Mouse (Mus musculus): Measurements from ENCODE around the gene Rims3.

Rims3 gene

DNA sequence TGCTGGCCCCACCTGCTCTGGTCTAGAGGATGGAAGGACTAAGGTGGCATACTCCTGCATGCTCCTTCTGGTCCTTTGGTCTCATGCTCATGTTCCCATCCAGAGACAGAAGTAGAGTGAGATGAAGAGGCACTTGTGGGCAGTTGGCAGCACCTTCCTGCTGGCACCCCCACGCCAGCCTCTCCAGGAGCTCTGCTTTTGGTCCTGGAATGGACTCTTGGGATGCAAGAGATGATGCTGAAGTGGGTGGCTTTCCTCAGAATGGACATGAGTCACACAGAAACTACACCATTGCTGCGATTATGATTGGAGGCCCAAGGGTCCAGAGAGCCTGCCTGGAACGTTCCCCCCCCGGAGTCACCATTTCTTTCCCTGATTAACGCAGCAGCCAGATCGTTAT, 5.7 kb upstream of the Rims3 start:
- ATAC-seq (ENCODE audit: insufficient number of reproducible peaks, low FRiP score, low TSS enrichment) = no peak

DNA sequence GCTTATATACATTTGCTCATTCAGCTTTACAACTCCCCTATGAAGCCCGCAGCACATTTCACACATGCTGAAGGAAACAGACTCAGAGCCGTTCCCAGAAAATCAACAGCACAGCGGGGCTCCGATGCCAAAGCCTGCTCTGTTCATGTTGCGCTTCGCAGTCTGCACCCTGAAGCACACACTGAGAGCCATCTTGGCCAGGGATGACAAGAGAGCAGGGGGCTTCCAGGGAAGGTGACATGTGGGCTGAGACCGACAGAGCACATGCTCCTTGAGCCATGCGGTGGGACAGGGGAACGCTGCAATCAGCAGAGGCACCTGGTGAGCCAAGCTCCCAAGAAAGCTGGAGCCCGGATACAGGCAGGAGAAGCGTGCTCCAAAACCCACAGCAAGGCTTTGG, 5.2 kb upstream of the Rims3 start:
- ATAC-seq (ENCODE audit: insufficient number of reproducible peaks, low FRiP score, low TSS enrichment) = no peak

DNA sequence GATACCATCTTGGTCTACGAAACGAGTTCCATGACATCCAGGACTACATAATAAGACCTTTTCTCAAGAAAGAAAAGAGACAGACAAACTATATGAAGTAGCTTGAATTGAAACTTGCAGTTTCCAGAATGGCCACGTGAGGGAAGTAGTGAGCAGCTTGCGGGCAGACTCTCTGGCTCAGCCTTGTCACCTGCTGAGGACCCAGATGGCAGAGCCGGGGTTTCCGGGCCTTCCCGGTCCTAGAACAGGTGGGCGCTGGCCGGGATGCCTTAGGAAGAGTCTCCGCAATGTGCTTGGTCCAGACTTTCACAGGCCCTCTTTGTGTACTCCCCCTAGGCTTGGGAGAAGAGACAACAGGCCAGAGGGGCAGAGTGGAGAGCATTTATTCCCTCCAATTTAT, 3.7 kb upstream of the Rims3 start:
- peak; percentile 82 for ATAC-seq (ENCODE audit: insufficient number of reproducible peaks, low FRiP score, low TSS enrichment)

DNA sequence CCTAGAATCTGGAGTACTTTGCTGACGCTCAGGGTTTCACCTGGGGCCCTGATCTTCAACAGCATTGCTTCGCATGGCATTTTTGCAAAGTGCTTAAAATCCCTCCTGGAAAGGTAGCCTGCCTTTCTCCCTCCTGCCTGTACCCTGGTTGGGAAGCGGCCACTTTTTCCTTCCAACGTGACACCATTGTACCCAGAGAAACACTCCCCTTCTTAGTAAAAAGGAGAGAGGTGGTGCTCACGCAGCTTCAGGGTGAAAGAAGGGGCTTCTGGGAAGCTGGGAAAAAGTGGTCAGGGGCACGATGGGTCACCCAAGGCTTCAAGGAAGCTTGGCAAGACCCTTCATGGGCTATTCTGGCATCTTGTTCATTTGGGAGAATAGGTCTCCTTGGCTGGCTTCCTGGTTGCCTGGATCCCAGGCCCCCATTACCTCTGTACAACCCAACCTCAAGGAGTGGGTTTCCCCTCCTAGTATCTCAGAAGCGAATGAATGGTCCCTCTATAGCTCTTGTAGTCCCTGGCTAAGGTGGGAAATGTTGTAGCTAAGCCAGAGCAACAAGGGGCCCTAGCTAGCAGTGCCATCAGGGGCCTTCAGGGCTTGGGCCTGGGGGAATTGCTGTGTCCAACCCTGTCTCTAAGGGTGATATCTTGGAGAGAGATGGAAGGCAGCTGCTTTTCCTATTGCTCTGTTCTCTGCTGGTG, 894 bp downstream of the Rims3 start:
- ATAC-seq (ENCODE audit: insufficient number of reproducible peaks, low FRiP score, low TSS enrichment) = no peak

DNA sequence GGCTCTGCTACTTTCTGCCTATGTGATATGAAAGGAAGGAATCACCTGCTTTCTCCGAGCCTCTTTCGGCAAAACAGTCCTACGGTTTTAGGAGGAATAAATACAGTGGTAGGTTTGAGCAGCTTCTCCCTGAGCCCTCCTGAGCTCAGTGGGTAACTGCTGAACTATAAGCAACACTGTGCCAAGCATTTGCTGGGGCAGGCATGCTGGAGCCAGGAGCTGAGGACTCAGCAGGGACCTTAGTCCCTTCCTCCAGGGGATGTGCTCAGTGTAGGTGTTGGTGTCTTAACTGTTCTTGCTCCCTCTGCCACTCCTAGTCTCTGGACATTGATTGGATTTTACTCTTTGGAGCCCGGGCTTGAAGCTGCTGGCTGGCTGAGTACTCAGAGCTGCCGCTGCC, 1.8 kb downstream of the Rims3 start:
- no peak for ATAC-seq (ENCODE audit: insufficient number of reproducible peaks, low FRiP score, low TSS enrichment)

DNA sequence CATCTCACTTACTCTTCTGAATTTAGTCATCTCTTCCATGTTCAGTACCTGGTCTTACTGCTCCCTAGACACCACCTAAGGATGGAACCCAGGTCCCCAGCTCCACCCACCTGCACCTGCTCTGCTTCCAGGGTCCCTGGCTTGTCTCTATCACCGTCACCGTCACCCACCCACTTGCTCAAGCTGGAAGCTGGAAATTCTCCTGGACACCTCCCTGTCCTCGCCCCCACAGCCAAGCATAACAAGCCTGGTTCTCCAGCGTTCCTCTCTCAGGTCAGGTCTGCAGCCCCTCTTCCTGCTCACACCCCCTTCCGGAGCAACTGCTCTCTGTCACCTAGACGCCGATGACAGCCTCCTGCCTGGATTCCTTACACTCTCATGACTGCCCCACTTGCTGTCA, 5.2 kb downstream of the Rims3 start:
- ATAC-seq (ENCODE audit: insufficient number of reproducible peaks, low FRiP score, low TSS enrichment) = no peak

DNA sequence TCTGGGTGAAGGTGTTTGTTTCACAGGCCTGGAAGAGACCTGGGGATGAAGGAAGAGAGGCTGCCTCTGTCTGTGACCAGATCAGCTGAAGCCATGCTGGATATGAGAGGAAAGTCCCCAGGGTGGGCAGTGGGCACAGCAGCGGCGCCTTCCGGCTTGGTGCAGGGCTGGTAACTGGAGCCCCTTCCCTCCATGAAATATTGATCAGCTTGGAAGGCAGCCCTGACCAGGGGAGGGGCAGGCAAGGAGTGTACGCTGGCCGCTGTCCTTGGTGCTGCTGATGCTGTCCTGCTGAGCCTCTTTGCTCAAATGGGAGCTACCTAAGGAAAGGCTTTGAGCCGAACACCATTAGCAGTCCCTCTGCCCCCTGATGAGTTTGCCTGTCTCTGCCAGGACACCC, 11.6 kb downstream of the Rims3 start:
- ATAC-seq (ENCODE audit: insufficient number of reproducible peaks, low FRiP score, low TSS enrichment) = no peak

DNA sequence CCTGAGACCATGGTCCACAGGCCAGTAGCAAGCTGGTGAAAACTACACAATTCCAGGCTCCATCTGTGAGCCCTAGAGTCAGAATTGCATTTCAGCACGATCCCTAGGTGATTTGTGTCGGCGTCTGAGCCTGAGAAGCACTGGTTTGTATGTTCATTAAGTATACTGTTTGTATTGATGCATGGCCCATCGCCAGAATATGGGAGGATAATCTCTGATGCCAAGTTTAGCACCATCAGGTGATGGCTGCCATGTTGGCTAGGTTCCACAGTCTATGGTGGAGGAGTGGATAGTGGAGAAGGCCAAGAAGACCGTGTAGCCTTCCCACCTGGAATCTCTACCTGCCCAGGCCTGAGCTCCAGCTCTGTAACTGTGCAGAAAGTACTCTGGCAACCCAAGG, 13.6 kb downstream of the Rims3 start:
- ATAC-seq (ENCODE audit: insufficient number of reproducible peaks, low FRiP score, low TSS enrichment) = 0 out of 2 replicates have a peak, but pooled peaks have one; percentile 11

DNA sequence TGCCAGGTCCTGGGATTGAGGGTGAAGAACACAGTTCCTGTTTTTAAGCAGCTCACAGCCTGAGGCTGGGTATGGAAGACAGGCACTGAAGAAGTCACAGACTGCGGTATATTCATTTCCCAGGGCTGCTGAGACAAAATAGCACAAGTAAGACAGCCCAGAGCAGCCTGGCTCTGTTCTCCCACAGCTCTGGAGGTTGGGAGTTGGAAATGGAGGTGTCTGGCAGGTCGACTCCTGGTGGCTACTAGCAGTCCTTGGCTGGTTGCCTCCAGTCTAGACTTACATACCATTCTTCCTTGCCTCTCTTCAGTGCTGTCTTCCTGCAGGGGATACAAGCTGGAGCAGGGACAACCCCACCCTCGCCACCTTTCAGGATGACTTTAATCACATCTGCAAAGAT, 14.4 kb downstream of the Rims3 start:
- no peak for ATAC-seq (ENCODE audit: insufficient number of reproducible peaks, low FRiP score, low TSS enrichment)

DNA sequence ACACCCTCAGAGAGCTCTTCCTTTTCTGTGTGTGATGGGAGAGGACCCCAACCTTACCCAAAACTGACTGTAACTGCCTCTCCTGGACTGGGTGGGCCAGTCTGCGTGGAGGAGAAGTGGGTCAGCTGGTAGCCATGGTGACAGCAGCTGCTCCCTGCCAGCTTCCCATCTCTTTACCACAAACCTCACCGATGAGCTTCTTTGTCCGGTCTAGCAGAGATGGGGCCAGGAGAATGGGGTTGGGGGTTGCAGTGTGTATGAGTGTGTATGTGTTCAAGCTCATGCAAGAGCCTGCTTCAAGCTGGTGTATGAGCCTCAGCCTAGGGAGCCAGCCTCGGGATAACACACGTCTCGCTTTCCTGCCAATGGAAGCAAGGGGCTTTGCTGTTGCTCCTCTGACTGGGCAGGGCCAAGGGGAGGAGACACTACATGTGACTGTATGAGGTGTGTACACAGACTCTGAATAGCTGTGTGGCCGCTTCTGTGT, 15.7 kb downstream of the Rims3 start:
- ATAC-seq (ENCODE audit: insufficient number of reproducible peaks, low FRiP score, low TSS enrichment) = 0 out of 2 replicates have a peak, but pooled peaks have one; percentile 18

DNA sequence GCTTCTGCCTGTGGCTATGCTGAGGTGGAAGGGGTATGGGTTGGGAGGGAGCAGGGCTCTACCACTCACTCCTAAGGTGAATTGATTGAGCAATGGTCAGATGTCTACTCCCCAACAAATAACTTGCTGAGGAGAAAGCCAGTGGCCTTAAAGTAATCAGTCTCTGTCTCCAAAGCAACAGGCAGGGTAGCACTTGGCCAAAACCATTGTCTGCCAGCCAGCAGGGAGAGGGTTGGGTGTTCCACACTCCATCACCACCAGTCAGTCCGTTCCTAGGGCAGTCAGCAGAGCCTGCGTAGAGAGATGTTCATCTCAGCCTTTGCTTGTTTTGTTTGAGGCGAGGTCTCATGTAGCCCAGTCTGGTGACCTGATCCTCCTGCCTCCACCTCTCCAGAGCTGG, 21.3 kb downstream of the Rims3 start:
- no peak for ATAC-seq (ENCODE audit: insufficient number of reproducible peaks, low FRiP score, low TSS enrichment)

DNA sequence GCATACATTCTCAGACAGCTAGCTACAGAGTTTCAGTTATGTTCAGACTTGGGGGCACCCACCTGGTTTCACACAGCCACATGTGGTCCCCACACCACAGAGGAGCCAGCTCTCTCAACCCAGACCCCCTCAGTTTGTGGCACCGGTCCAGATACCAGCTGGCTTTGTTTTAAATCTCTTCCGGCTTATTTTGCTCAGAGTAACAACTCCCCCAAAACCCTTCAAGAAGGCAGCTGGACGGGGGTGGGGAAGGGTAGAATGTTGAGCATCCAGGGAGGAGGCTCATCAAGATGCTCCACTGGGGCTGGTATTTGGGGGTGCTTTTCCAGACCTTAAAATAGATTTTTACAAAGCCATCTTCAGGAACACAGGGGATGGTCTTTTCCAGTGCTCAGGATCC, 24.1 kb downstream of the Rims3 start:
- ATAC-seq (ENCODE audit: insufficient number of reproducible peaks, low FRiP score, low TSS enrichment) = no peak

DNA sequence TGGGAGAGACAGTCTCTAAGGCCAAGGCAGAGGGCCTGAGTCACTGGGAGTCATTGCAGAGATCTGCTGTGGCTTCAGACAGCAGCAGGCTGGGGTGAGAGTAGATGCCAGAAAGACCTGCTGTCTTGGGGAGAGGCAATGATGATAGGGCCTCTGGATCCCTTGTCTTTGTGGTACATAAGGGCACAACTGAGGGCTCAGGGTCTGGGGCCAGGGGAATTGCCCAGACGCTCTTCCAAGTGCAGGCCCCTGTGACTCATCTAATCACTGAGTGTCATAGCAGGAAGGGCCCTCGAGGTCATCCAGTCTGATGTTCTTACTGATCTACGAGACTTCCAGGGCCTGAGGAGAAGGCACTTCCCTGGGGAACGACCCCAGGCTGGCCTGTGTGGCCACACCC, 24.8 kb downstream of the Rims3 start:
- no peak for ATAC-seq (ENCODE audit: insufficient number of reproducible peaks, low FRiP score, low TSS enrichment)

DNA sequence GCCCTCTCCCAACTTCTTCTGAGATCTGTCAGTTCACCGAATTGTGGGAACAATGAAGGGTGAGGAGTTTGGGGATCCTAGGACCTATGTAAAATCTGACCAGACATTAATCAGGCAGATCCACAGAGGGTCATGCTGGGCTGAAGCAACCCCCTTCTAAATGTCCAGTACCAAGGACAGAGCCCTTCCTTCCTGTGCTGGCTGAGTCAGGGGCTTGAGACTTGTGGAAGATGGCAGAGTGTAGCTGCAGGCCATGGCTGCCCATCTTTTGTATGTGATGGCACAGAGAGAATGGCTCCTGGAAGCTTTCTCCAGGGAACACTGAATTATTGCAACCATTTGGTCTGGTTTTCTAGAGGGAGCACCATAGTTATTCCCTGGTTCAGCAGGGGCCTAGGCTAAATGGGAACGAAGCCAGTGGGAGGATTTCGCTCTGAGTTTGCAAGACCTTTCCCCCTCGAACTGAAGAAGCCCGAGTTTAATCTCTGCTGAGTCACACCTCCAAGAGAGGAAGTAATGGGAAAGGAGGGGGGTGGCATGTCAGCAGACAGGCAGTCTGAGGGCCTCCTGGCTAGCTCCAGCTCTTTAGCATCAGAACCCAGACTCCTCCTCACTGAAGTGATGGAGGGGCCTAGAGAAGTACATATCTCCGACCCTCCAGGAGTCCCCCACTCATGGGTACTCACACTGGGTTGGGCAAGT, 26.3 kb downstream of the Rims3 start:
- ATAC-seq (ENCODE audit: insufficient number of reproducible peaks, low FRiP score, low TSS enrichment) = no peak

DNA sequence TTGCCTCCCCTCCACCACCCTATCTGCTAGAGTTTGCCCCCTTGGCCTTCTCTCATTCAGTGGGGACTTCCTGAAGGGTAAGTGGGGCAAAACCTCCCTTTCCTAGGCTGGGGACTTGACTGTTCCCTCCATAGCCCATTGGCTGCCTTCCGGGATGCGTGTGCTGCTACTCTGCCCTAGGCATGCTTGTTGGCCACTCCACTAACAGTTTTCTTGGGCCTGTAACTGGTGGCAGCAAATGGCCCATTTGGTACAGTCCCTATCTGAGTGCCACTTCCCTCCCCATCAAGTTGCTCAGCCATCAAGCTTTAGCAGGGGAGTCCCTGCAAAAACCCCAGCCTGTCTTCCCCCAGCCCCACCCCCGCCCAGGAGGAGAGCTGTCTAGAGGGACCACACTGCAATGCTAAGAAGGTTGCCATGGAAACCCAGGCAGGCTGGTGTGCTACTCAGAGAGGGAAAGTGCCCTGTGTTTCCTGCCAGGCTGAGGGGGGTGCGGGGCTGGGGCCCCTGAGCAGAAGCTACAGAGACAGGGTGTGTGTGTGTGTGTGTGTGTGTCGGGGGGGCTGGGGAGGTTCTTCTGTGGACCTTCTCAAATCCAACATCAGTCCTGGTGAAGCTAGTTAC, 27.5 kb downstream of the Rims3 start:
- no peak for ATAC-seq (ENCODE audit: insufficient number of reproducible peaks, low FRiP score, low TSS enrichment)

DNA sequence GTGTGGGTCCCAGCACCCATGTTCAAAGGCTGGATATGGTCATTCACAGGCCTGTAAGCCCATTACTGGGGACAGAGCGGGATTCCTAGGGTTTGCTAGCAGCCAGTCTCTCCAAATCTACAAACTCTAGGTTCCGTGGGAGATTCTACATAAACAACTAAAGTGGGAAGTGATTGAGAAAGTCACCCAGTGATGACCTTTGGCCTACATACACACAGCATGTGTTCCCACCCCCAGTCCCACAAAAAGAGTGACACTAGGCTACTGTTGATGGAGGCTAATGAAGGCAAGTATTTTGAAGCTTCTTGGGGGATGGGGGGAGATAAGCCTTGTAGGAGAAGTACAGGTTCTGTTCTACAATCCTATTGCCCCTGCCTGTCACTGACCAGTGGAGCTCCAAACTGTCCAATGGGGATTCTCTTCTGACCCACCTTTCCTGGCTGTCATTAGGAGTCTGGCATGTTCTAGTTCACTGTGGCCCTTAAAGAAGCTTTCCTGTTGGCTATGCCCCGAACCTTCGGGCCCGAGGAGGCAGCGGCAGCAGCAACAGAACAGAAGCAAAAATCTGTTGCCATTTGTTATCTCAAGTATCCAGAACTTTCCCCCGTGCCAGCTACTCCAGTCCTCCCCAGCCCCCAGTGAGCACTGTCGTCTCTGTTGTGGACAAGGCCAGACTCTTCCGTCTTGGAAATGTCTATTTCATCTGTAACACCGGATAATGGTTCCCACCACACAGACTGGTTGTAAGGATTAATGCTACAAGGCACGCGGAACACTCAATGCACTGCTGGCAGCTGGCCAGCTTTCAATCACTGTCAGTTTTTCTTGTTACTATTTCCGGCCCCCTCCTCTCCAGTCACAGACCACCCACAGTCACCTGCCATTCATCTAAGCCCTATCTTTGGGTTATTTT, 30.8 kb downstream of the Rims3 start:
- ATAC-seq (ENCODE audit: insufficient number of reproducible peaks, low FRiP score, low TSS enrichment) = no peak

DNA sequence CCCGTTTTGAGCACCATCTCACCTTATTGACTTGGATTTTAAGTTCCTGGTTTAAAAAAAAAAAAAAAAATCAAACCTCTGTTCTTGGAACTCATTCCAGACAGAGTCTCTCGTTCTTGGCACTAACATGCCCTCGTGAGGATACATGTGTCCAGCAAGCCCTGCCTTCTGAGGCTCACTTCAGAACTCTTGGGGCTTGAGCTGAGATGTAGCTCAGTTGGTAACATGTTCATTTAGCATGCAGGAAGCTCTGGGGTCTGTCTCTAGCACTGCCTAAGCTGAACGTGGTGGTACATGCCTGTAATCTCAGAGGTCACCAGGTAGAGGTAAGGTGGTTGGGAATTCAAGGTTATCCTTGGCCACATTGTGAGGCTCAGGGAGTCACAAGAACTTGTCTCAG, 31.5 kb downstream of the Rims3 start:
- no peak for ATAC-seq (ENCODE audit: insufficient number of reproducible peaks, low FRiP score, low TSS enrichment)

DNA sequence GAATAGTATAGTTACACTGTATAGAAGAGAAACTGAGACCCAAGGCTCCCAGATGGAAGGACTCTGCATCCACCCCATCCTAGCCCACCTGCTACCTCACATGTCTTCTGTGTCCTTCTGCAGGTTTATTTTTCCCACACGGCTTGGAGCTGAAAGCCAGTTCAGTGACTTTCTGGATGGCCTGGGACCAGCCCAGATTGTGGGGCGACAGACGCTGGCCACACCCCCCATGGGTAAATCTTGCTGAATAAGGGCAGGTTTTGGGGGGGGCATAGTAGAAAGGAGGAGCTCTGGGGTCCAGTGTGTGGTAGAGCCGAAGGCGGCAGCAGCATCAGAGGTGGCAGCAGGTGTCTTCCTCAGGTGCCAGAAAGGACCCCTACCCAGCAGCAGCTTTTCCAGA, 32.2 kb downstream of the Rims3 start:
- ATAC-seq (ENCODE audit: insufficient number of reproducible peaks, low FRiP score, low TSS enrichment) = no peak

DNA sequence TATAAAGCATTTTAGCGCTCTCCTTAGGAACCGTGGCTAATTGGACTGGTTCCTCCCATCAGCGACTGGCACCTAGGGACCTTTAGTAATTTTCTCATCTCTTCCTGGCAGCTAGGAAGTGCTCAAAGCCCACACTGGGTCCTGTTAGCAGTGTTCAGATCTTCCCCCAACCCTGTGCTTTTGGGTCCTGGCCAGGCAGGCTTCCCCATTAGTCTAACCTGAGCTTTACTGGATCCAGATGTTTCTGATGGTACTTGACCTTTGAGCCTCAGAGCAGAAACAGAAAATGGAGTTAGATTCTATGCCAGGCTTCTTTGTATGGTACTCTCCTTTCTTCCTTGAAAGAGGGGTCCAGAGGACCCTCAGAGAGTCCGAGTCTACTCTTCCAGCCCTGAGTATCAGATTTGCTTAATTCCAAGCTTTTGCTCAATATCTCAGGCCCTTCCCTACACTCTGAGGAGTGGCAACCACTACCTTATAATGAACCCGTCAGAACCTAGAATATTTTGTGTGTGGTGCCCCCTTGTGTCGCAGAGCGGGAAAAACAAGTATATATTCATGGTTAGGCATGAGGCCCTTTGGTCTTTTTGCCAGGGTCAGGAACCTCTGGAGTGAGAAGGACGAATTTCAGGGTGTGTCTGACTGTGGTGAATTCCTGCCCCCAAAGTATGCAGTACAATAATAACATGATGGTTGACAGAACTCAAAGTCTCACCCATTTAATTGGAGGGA, 32.9 kb downstream of the Rims3 start:
- no peak for ATAC-seq (ENCODE audit: insufficient number of reproducible peaks, low FRiP score, low TSS enrichment)

DNA sequence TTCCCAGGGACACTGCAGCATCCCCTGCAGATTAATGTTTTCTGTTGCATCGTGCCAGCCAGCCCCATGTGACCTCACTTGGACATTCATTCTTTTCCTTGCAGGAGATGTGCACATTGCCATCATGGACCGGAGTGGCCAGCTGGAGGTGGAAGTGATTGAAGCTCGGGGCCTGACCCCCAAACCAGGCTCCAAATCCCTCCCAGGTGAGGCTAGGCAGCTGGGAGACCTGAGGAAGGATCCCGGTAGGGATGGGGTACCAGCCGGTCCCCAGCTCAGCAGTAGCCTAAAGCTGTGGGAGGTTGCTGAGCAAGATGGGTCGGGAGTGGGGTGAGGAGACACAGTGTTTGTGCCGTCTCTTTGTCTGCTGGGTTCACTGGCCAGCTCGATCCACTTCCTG, 34.3 kb downstream of the Rims3 start:
- no peak for ATAC-seq (ENCODE audit: insufficient number of reproducible peaks, low FRiP score, low TSS enrichment)
